Mouse (Mus musculus): ENCODE results near the gene Brd1.

Brd1 gene

DNA sequence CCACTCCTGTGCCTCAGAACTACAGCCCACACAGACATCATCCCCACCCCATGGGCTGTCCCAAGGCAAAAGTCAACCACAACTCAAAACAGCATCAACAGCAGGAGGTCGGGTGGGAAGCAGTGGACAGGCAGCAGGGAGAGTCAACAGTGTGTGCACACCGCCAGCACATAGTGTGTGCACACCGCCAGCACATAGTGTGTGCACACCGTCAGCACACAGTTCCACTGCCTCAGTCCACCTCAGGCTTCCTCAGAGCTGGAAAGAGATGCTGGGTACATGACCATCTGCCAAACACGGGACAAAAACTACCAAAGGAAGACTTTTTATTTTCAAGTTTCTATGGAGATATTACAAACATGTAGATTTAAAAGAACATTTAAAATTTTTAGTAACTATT lies 47.3 kb downstream of the Brd1 start:
- no peak for DNase-seq (ENCODE audit: low spot score)

DNA sequence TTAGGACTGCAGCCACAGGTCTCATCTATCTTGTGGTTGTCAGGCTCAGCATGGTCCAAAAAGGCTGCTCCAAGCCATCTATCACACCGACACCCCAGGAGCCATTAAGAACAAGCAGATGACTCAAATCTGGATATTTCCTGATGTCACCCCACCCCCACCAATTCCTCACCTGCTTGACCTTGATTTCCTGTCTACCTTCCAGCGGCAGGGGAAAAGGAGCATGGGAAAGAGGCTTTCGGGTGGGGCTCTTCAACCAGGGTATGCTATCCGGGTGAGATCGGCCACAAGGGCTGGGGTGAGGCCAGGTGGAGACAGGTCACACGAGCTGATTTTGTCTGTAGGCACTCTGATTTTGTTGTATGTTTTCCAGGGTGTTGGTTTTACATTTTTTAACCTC lies 50.0 kb downstream of the Brd1 start:
- no peak for DNase-seq (ENCODE audit: low spot score)

DNA sequence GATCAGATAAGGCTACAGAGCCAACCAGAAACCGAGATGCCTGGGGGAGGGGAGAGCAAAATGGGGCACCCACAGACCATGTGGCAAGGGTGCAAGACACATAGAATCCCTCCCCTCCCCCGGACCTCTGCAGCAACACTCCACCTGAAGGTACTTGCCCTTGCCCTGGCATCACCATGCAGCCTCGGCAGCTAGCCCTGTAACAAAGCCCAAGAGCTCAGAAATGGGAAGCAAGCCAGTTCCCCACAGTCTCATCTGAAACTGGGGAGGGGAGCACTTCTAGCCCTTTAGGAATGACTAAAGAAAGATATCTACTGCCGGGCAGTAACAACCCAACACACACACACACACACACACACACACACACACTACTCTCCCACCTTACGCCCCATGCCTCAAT lies 53.1 kb downstream of the Brd1 start:
- no peak for DNase-seq (ENCODE audit: low spot score)

DNA sequence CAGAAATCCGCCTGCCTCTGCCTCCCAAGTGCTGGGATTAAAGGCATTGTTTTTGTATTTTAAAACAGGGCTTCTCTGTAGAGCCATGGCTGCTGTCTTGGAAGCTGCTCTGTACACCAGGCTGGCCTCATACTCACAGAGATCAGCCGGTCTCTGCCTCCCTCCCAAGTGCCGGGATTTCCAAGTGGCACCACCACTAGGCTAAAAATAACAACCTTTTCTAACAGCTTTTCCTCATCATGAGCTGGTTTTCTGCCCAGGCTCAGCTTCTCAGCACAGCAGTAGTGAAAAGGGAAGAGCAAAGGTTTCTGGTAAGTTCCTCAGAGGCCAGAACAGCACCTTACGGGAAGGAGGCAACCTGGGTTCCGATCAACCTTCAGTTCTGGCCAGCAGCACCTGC lies 56.5 kb downstream of the Brd1 start:
- DNase-seq (ENCODE audit: low spot score), result no peak

DNA sequence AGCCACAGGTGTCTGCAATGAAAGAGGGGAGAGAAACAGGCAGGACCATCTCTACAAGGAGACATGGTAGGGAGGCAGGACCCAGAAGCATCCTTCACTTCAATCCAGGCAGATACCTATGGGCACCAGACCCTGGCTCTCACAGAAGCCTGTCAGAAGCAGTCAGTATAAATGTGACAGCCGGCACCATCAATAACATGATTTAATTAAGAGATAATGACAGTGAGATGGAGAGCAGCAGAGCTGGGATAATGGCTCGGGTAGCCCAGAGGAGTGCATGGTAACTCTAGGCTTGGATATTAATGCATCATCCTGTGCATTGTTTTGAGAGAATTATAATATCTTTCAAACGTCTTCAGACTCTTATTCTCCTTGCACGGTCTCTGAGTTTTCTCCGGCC lies 58.0 kb downstream of the Brd1 start:
- no peak for DNase-seq (ENCODE audit: low spot score)

DNA sequence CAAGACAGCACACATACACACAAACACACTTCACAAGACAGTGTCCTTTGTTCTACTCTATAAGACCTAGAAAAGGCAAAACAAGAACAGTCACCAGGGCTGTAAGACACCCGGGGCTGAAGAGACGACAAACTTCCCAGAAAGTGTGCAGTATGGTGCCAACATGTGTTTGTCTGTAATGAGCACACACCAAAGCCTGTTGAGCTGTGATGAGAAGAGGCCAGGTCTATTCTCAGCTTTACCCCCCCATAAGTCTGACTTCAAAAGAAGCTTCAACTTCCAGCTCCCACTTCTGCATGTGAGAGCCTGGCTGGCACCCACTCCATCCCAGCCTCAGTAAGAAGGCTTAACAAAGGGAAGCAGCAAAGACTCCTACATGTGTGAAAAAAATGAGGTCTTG lies 65.3 kb downstream of the Brd1 start:
- DNase-seq (ENCODE audit: low spot score), result no peak

DNA sequence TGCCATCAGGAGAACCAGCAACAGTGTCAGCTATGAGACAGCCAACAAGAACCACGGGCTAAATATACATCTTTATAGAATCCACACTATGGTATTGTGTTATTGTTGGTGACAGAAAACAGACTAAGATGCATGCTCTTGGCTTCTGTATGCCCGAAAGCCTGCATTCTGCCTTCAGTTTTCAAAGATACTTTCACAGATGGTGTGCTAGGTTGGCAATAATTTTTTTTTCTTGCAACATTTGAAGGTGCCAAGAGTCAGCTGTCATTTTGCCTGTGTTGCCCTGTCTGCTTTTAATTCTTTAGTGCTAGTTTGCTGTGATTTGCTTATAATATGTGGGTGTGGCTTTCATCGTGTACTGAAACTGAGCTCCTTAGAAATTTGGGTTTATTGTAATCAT lies 66.4 kb downstream of the Brd1 start:
- no peak for DNase-seq (ENCODE audit: low spot score)

DNA sequence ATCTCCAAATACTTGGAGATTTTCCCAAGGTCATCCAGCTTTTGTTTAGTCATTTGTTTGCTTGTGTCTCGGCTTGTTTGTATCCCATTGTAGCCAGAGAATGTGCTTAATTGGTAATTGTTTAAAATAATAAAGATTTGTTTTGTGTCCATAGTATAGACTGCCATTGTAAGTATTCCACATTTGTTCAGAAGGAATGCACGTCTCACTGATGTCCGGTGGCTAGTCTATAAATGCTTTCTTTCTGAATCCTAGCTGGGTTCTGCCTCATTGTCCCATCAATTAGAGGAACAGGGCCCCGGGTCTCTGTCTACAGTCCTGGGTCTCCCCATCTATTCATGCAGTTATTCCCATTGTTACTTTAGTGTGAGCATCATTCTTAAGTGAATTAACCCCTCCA lies 68.2 kb downstream of the Brd1 start:
- DNase-seq (ENCODE audit: low spot score), result no peak

DNA sequence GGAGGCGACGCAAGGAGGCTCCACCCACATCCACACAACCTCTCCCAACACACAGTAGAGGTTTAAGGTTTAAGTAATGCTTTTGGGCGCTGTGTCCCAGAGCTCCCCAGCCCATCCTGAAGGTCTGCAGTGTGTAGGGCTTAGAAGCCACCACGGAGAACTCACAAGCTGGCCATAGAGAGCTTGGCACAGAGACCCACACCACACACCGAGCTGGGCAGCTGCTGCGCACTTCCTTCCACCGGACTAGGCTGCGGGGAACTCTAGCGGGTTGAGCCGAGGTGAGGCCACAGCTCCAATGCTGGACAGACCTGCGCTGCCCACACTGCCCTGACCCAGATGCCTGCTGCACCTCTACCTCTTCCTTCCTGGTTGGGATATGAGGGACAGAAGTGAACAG lies 71.0 kb downstream of the Brd1 start:
- no peak for DNase-seq (ENCODE audit: low spot score)

DNA sequence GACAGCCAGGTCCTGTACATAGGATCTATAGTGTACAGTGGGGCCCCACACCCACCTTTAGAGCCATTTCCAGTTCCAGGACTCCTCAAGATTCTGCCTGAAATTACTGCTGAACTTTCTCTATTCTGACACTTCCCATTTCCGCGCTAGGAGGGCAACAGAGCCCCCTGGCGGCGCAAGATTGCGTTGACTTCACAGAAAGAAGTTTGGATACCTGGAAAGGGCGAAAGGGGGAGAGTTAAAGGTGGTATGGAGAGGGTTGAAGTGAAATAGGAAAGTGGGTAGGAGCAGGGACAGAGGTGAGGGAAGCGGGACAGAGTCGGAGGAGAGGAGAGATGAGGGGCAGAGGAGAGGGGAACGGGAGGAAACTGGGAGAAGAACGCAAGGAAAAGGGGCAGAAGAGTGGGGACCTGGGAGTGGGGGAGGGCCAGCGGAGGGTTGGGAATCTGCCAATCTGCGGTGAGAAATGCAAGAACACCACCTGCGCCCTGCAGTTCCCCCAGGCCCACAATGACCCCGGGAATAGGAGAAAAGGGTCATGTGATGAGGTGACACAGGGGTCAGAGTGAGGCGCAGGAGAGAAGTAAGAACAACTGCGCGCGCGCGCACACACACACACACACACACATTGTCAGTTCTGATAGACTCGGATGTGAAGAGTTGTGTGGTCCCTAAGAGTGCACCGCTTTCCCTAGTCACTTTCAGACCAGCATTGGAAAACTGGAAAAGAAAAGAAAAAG lies 71.8 kb downstream of the Brd1 start:
- no peak for DNase-seq (ENCODE audit: low spot score)

DNA sequence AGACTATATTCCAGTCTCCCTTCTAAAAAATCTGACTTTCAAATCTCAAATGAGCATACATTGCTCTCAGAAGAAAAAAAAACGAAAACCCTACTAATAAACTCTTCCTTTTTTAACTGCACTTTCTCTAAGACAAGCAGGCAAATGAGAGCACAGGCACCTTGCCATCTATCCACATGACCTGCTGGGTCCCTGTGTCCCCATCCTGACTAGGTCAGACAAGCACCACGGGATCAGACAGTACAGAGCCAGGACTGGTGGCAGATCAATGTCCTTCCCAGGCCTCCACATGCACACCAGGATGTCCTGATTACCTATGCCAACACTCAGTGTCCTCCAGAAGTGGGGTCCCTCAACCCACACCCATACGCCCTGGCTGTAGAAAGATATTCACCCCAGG lies 72.4 kb downstream of the Brd1 start:
- DNase-seq (ENCODE audit: low spot score), result no peak

DNA sequence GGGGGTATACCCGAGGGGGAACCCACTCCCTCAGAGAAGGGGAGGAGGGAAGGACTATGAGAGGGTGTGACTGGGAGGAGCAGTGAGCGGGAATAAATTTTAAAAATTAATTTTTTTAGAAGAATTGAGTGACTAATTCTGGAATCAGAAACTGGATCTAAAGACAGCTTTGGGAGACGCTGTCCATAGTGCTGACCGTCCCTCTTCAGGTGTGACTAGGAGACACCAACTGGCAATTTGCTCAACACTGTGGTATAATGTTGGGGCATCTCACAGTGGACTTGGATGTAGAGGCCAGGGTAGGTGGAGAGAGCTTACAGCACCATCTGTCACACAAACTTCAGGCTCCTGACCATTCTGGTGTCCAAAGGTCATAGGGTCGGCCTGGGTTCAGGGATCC lies 82.0 kb downstream of the Brd1 start:
- no peak for DNase-seq (ENCODE audit: low spot score)

DNA sequence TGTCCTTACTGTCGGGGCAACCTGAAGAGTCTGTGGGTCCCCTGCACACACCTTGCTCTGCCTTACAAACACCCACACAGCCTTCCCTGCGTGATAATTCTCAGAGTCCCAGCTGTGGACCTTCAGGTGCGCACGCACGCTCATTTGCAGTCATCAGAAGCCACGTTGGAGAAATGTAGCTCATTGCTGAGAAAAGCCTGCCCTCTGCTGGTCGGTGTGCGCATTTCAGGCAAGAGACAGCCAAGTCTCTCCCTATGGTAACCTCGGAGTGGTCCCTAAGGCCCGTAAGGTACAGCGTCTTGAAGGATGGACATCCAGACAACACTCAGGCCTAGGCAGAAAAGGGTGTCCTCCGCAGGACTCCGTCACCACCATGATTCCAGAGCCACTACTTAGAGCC lies 83.0 kb downstream of the Brd1 start:
- no peak for DNase-seq (ENCODE audit: low spot score)
